Mouse (Mus musculus): ENCODE measurements at regions not wholly inside any gene's neighbourhood (a gene's known extent, or its start where the extent isn't known, plus 50 kb on each side); places are given as distances from the start of the nearest gene placed in this dataset.

DNA sequence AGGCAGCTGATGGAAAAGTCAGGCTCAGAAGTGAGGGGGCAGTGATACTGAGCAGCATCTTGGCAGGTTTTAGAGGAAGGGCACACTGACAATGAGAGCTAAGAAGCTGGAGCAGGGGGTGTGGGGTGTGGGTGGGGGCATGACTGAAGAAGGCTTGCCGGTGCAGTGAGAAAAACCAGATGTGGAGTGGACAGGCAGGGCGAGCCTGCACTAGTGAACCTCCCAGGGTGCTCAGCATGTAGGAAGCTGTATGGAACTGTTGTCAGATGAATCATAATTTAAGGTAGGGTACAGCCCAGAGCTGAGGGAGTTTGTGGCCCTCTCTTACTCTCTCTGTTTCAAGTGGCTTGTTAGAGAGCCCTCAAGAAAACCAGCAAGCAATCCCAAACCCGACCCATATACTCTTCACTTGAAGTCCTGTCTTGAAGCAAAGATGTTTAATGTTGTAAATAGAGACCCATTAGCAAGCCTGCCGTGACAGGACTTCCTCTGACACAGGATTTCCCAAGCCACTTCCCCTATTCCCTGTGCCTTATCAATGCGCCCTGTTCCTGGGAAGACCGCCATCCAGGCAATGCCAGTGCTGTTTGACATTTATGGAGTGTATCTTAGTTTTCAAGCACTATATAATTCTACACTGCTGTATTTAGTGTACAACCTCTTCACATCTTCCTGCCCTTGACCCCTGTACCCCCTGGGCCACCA lies 90.4 kb upstream of the Npvf start:
- Histone ChIP-seq H3K4me1 (ENCODE audit: control insufficient read depth, insufficient read depth, low read length) (no peaks in the 10 kb centered on the region), H3K27me3 (ENCODE audit: control insufficient read depth, insufficient read depth, low read length) (no peaks in the 10 kb centered on the region), H3K9ac (replicated peaks; ENCODE audit: low read depth, low read length) (no peak overlapping the region), H3K4me3 (ENCODE audit: low read depth, low read length) (no peak overlapping the region), H3K27ac (ENCODE audit: low read depth, low read length) (no peak overlapping the region), H3K4me2 (ENCODE audit: low read depth, low read length) (no peak overlapping the region), H3K9me3 (ENCODE audit: control insufficient read depth, low read length) (no peaks in the 10 kb centered on the region), H3K36me3 (ENCODE audit: control insufficient read depth, insufficient read depth, low read length) (no peaks in the 10 kb centered on the region)
- ATAC-seq (ENCODE audit: low read depth): no peak
- 76% methylated on average over 6 of the region's 6 CpGs for WGBS

DNA sequence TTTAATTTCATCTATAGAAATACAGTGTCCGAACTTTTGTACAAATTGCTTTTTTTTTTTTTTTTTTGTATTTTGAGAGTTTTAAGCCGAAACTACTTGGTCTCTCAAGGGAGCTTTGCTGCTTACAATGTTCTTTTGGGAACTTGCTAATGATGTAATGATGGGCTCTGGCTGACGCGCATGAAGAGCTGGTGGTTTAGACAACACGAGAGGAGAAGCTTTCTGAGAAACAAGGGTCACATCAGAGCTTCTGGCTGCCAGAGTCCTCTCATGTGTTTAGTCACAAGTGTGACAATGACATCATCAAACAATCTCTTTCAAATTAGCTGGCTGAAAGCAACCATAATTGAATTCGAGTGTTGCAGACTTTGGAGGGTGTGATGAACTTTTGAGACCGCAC lies 98.9 kb upstream of the Npvf start:
- H3K4me2 ChIP-seq (ENCODE audit: low read depth, low read length): no peak overlapping the region
- no peak overlapping the region for H3K27ac ChIP-seq (ENCODE audit: low read depth, low read length)
- H3K9ac ChIP-seq (replicated peaks; ENCODE audit: low read depth, low read length): no peak overlapping the region
- no peaks in the 10 kb centered on the region for H3K4me1 ChIP-seq (ENCODE audit: control insufficient read depth, insufficient read depth, low read length)
- WGBS: 88% methylated on average over 7 of the region's 7 CpGs
- H3K36me3 ChIP-seq (ENCODE audit: control insufficient read depth, insufficient read depth, low read length): no peaks in the 10 kb centered on the region
- no peaks in the 10 kb centered on the region for H3K9me3 ChIP-seq (ENCODE audit: control insufficient read depth, low read length)
- ATAC-seq (ENCODE audit: low read depth): no peak
- H3K4me3 ChIP-seq (ENCODE audit: low read depth, low read length): no peak overlapping the region
- H3K27me3 ChIP-seq (ENCODE audit: control insufficient read depth, insufficient read depth, low read length): no peaks in the 10 kb centered on the region

DNA sequence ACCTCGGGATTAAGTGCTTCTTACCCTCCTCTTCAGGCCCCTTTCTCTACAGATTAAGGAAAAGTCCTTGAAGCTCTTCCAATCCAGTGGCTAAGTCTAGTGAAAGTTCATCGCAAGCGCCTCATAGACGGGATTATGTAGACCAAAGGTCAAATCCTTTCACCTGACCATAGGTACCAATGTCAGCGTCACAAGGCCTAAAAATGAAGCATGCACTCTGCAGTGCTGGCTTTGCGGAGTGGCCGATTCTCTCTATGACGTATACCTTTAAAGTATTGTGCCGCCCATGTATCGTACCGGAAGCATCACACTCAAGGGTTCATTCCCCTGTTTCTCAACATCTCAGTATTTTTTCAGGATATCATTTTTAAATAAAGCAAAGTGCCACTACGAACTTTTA lies 100.5 kb upstream of the Npvf start:
- Histone ChIP-seq H3K27me3 (ENCODE audit: control insufficient read depth, insufficient read depth, low read length) (no peaks in the 10 kb centered on the region), H3K27ac (ENCODE audit: low read depth, low read length) (no peak overlapping the region), H3K9me3 (ENCODE audit: control insufficient read depth, low read length) (no peaks in the 10 kb centered on the region), H3K4me3 (ENCODE audit: low read depth, low read length) (no peak overlapping the region), H3K4me1 (ENCODE audit: control insufficient read depth, insufficient read depth, low read length) (no peaks in the 10 kb centered on the region), H3K4me2 (ENCODE audit: low read depth, low read length) (no peak overlapping the region), H3K9ac (replicated peaks; ENCODE audit: low read depth, low read length) (no peak overlapping the region), H3K36me3 (ENCODE audit: control insufficient read depth, insufficient read depth, low read length) (no peaks in the 10 kb centered on the region)
- WGBS: 95% methylated on average over 12 of the region's 12 CpGs
- ATAC-seq (ENCODE audit: low read depth): no peak

DNA sequence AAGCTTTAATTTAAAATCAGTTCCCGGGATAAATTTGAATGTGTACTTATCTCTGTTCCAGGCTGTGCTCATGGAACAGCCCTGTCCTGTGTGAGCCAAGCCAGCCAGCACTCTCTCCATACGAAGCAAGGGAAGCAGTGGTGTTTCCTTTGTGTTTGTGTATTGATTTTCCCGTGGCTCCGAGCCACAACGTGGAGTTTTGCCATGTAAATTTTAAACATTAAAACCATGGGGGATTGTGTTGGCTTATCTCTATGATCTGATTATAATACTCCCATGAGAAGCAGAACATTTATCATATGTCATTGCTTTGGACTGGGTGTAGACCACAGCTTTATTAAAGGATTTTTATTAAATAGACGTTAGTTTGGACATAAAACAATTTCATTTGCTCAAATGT lies 106.1 kb upstream of the Npvf start:
- no peaks in the 10 kb centered on the region for H3K27me3 ChIP-seq (ENCODE audit: control insufficient read depth, insufficient read depth, low read length)
- ATAC-seq (ENCODE audit: low read depth): no peak
- H3K9me3 ChIP-seq (ENCODE audit: control insufficient read depth, low read length): no peaks in the 10 kb centered on the region
- H3K9ac ChIP-seq (replicated peaks; ENCODE audit: low read depth, low read length): no peak overlapping the region
- H3K4me2 ChIP-seq (ENCODE audit: low read depth, low read length): no peak overlapping the region
- H3K36me3 ChIP-seq (ENCODE audit: control insufficient read depth, insufficient read depth, low read length): no peaks in the 10 kb centered on the region
- H3K4me3 ChIP-seq (ENCODE audit: low read depth, low read length): no peak overlapping the region
- 53% methylated on average over 6 of the region's 6 CpGs for WGBS
- no peak overlapping the region for H3K27ac ChIP-seq (ENCODE audit: low read depth, low read length)
- H3K4me1 ChIP-seq (ENCODE audit: control insufficient read depth, insufficient read depth, low read length): no peaks in the 10 kb centered on the region

DNA sequence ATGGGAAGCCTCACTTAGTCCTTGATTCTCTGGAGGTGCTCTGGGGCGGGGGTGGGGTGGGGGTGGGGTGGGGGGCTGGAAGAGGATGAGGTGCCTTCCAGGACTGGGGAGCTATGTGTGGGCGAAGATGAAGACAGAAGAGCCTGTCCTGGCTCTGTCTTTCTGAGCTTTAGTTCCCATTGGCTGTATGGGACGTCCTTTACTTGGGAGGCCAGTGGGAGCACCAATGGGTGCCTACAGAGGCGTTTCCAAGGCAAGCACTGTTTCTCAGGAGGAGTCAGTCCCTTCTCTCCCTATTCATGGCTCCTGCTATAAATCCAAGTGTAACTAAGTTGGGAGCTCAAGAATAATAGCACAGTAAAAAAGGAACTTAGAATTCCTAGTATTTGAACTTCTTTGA lies 108.9 kb upstream of the Npvf start:
- Histone ChIP-seq H3K27ac (ENCODE audit: low read depth, low read length) (no peak overlapping the region), H3K4me3 (ENCODE audit: low read depth, low read length) (no peak overlapping the region), H3K9ac (replicated peaks; ENCODE audit: low read depth, low read length) (no peak overlapping the region), H3K4me2 (ENCODE audit: low read depth, low read length) (no peak overlapping the region), H3K9me3 (ENCODE audit: control insufficient read depth, low read length) (no peaks in the 10 kb centered on the region), H3K27me3 (ENCODE audit: control insufficient read depth, insufficient read depth, low read length) (no peaks in the 10 kb centered on the region), H3K4me1 (ENCODE audit: control insufficient read depth, insufficient read depth, low read length) (no peaks in the 10 kb centered on the region), H3K36me3 (ENCODE audit: control insufficient read depth, insufficient read depth, low read length) (no peaks in the 10 kb centered on the region)
- peak; percentile 87; the same call in 1 of the 2 replicates for ATAC-seq (ENCODE audit: low read depth)
- WGBS: 28% methylated on average over 4 of the region's 4 CpGs

DNA sequence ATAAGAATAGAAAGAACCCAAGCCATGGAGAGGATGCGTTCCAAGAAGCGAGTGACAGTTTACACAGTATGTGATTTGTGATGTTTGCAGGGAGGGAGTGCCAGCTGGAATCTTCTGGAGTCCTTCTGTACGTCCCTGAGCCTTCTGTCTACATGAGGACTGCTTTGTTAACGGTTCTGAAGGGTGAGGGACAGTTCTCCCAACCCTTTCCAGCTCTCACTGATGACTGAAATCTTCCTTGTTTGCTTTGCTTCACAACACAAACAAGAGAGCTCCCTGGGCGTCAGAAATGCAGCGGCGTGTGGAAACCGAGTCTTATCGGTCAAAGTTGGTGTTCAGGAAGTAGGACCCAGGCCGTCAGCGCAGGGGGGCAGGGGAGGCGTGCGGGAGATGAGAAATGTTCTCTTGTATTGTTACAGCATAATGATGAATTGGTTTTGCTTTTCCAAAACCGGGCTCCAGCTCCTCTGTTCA lies 112.2 kb upstream of the Npvf start:
- no peak overlapping the region for H3K9ac ChIP-seq (replicated peaks; ENCODE audit: low read depth, low read length)
- WGBS: 37% methylated on average over 14 of the region's 14 CpGs
- H3K4me1 ChIP-seq (ENCODE audit: control insufficient read depth, insufficient read depth, low read length): no peaks in the 10 kb centered on the region
- no peaks in the 10 kb centered on the region for H3K36me3 ChIP-seq (ENCODE audit: control insufficient read depth, insufficient read depth, low read length)
- H3K4me3 ChIP-seq (ENCODE audit: low read depth, low read length): no peak overlapping the region
- ATAC-seq (ENCODE audit: low read depth): no peak
- no peaks in the 10 kb centered on the region for H3K9me3 ChIP-seq (ENCODE audit: control insufficient read depth, low read length)
- H3K27ac ChIP-seq (ENCODE audit: low read depth, low read length): 0 out of 2 replicates have a peak overlapping the region, but pooled peaks have one; percentile 39
- H3K4me2 ChIP-seq (ENCODE audit: low read depth, low read length): no peak overlapping the region
- no peaks in the 10 kb centered on the region for H3K27me3 ChIP-seq (ENCODE audit: control insufficient read depth, insufficient read depth, low read length)

DNA sequence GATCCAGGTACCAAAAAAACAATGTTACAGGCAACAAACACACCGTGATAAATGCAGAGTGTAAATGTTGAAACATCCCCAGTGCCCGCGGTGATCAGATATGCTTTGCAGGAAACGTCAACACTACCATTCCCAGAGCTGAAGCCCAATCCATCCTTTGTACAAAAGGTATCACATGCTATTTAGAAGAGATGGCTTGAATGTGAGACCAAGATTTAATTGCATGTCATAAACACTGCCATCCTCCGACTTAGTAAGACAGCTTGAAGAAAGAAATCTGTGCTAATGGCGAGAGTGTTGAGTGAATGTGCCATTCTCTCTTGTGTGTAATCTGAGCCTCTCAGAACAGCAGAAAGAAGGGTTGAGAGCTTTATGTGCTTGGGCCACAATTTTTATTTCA lies 112.9 kb upstream of the Npvf start:
- no peak overlapping the region; the same call in 1 of the 2 replicates for H3K27ac ChIP-seq (ENCODE audit: low read depth, low read length)
- no peak for ATAC-seq (ENCODE audit: low read depth)
- no peak overlapping the region for H3K4me3 ChIP-seq (ENCODE audit: low read depth, low read length)
- no peaks in the 10 kb centered on the region for H3K27me3 ChIP-seq (ENCODE audit: control insufficient read depth, insufficient read depth, low read length)
- no peaks in the 10 kb centered on the region for H3K36me3 ChIP-seq (ENCODE audit: control insufficient read depth, insufficient read depth, low read length)
- WGBS: 24% methylated on average over 6 of the region's 6 CpGs
- H3K9ac ChIP-seq (replicated peaks; ENCODE audit: low read depth, low read length): no peak overlapping the region
- no peaks in the 10 kb centered on the region for H3K4me1 ChIP-seq (ENCODE audit: control insufficient read depth, insufficient read depth, low read length)
- H3K9me3 ChIP-seq (ENCODE audit: control insufficient read depth, low read length): no peaks in the 10 kb centered on the region
- H3K4me2 ChIP-seq (ENCODE audit: low read depth, low read length): no peak overlapping the region

DNA sequence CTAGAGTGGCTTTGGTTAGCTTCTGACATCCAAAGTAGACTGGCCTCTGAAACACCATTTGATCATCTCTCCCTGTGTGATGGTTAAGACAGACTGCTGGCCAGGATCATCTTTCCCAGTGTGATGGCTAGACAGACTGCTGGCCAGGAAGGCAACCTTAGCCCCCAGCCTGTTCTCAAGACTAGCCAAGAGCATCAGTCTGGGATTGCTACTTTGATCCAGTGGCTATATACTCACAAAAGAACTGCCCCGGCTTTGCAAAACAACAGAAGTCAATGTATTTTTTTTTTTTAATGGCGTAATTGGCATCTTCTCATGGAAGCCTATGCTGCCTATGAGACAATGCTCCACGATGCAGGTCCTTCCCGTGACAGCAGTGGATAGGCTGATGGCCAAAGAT lies 113.6 kb upstream of the Npvf start:
- Histone ChIP-seq H3K36me3 (ENCODE audit: control insufficient read depth, insufficient read depth, low read length) (no peaks in the 10 kb centered on the region), H3K4me3 (ENCODE audit: low read depth, low read length) (no peak overlapping the region), H3K9ac (replicated peaks; ENCODE audit: low read depth, low read length) (no peak overlapping the region), H3K9me3 (ENCODE audit: control insufficient read depth, low read length) (no peaks in the 10 kb centered on the region), H3K27ac (ENCODE audit: low read depth, low read length) (no peak overlapping the region), H3K4me2 (ENCODE audit: low read depth, low read length) (no peak overlapping the region), H3K4me1 (ENCODE audit: control insufficient read depth, insufficient read depth, low read length) (no peaks in the 10 kb centered on the region), H3K27me3 (ENCODE audit: control insufficient read depth, insufficient read depth, low read length) (no peaks in the 10 kb centered on the region)
- ATAC-seq (ENCODE audit: low read depth): no peak
- 89% methylated on average over 4 of the region's 4 CpGs for WGBS

DNA sequence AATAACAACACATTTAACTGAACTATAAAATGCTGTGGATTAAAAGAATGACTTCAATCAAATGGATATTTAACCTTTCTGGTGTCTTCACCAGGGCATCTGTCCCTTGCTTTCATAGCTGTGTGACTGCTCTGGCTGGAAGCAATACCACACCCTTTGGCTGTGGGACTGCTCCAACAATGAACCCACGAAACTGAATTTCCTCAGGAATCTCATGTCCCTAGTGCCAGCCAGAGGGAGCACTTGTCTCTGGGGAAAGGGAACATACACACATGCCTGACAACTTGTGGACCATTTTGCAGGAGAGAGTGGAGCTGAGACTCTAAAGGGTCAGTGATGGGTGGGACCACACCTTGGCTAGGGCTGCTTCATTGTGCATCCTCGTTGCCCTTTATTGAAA lies 114.9 kb upstream of the Npvf start:
- Histone ChIP-seq H3K36me3 (ENCODE audit: control insufficient read depth, insufficient read depth, low read length) (no peaks in the 10 kb centered on the region), H3K9ac (replicated peaks; ENCODE audit: low read depth, low read length) (no peak overlapping the region), H3K4me1 (ENCODE audit: control insufficient read depth, insufficient read depth, low read length) (no peaks in the 10 kb centered on the region), H3K27me3 (ENCODE audit: control insufficient read depth, insufficient read depth, low read length) (no peaks in the 10 kb centered on the region), H3K27ac (ENCODE audit: low read depth, low read length) (no peak overlapping the region), H3K4me2 (ENCODE audit: low read depth, low read length) (no peak overlapping the region), H3K9me3 (ENCODE audit: control insufficient read depth, low read length) (no peaks in the 10 kb centered on the region), H3K4me3 (ENCODE audit: low read depth, low read length) (no peak overlapping the region)
- no peak for ATAC-seq (ENCODE audit: low read depth)
- WGBS: 78% methylated on average over 2 of the region's 2 CpGs
